Mouse (Mus musculus) liver, postnatal 0 days (tissue): ENCODE data around the gene Ptprb.

Source experiments
- CTCF ChIP-seq: sonication (generic); IDR thresholded peaks from 2 replicates; pipeline ENCODE4 v1.5.1; 2016; ENCODE audit warnings: antibody characterized with exemption, low read depth
- EP300 ChIP-seq: IDR thresholded peaks from 2 replicates; pipeline ENCODE4 v1.6.1; 2016; ENCODE audit warnings: antibody characterized with exemption, low read depth, mild to moderate bottlenecking

- TF ChIP-seq CTCF (no peak), EP300 (no peak)
These were observed 71.4 kb downstream of the Ptprb start for GRCm38 (mm10) chr10:116346618-116347184.
